ENCODE assay signal across 8 mouse cellular contexts in the genomic region with DNA sequence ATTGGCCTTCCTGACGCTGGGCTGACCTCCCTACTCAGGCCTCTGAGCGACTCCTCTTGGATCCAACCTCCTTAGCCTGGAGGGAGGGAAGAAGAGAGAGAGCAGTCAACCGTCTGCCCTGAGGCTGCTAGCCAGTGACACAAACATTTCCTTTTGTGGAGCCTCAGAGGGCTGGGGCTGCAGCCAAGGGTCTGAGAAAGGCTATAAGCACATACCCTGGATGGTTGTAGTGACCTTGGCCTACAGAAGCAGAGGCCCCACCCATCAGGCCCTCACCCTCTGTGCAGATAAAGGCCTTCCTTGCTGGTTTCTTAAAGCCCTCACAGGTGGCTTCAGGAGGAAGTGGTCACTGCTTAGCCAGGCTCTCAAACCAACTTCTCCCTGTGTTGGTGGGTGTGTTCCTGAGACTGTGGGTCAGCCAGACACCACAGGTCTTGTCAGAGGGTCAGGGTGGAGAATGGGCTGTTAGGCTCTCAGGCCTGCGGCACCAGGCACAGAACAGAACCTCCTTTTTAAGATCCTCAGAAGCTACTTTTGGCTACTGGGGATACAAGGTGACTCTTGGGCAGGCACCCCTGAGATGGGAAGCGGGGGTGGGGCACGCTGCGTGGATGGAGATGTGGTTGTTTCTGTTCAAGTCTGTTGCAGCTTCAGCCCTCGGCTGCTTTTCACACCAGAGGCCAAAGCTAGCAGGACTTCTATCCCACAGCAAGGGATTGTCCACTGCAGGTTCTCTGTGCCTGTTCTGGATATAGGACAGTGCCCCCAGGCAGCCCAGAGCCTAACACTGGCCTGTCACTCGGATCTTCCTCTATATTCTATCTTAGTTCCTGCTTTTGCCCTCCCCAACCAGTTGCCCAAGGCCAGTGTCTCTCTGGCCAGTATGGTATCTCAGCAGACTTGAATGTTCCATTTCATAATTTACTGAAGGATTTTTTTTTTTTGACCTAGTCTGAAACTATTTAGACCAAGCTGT. TPM values are rescaled to one million over a fixed set of nuclear protein-coding genes. Genes with fewer than 3 reads are reported as not detected.
DNase-seq lines count a peak whose midpoint lies in the region; ATAC-seq and TF ChIP-seq lines count a peak whose summit lies in the region.

No protein-coding gene starts in this region.

- no peaks in the 10 kb centered on the region for H3K9me3 ChIP-seq in E14TG2a.4 (ENCODE audit: low read length)
- no peaks in the 10 kb centered on the region for H3K9me3 ChIP-seq in limb, embryonic 14.5 days (ENCODE audit: control insufficient read depth, low read length)
- no peaks in the 10 kb centered on the region for H3K9me3 ChIP-seq in midbrain, embryonic 14.5 days (ENCODE audit: control insufficient read depth, low read length)

- H3K9ac ChIP-seq in limb, embryonic 14.5 days (ENCODE audit: low read depth, low read length, severe bottlenecking), result no peak overlapping the region
- no peak overlapping the region; the same call in 1 of the 2 replicates for H3K9ac ChIP-seq in midbrain, embryonic 14.5 days (replicated peaks; ENCODE audit: low read length)

- ATAC-seq in limb, embryonic 14.5 days (ENCODE audit: low FRiP score, low read depth), result no peak
- ATAC-seq in midbrain, embryonic 14.5 days (ENCODE audit: low FRiP score, low TSS enrichment), result no peak

- peak overlapping the region; percentile 75 for H3K27ac ChIP-seq in limb, embryonic 14.5 days (replicated peaks; ENCODE audit: low read depth, low read length)
- peak overlapping the region; percentile 27; the same call in 1 of the 2 replicates for H3K27ac ChIP-seq in midbrain, embryonic 14.5 days (replicated peaks; ENCODE audit: low read depth, low read length)

- H3K4me1 ChIP-seq in E14TG2a.4 (replicated peaks; ENCODE audit: low read depth, low read length), result peaks cover 89% of the 10 kb centered on the region
- peaks cover 6% of the 10 kb centered on the region for H3K4me1 ChIP-seq in limb, embryonic 14.5 days (ENCODE audit: control insufficient read depth, insufficient read depth, low read length)
- H3K4me1 ChIP-seq in midbrain, embryonic 14.5 days (ENCODE audit: control insufficient read depth, insufficient read depth, low read length), result peaks cover 18% of the 10 kb centered on the region

- no peak for TF ChIP-seq POLR2A in limb, embryonic 14.5 days (IDR thresholded peaks at IDR 0.05; ENCODE audit: borderline replicate concordance, extremely low read depth, insufficient read depth, insufficient read length)

- DNase-seq in NIH3T3 (ENCODE audit: low read depth), result peak; percentile 75
- peak; percentile 50 to 57 for DNase-seq in heart, postnatal 10 days
- no peak for DNase-seq in limb, embryonic 14.5 days (ENCODE audit: low spot score)
- no peak for DNase-seq in midbrain, embryonic 14.5 days
- DNase-seq in cerebellum, adult 8-10 months, result no peak
- DNase-seq in layer of hippocampus, adult 9-10 months (ENCODE audit: low spot score), result no peak
- DNase-seq in left cerebral cortex, postnatal 14 days (ENCODE audit: low spot score in 2 of 2), result no peak

- peak overlapping the region; percentile 49 for H3K4me3 ChIP-seq in E14TG2a.4 (replicated peaks; ENCODE audit: low read length)
- H3K4me3 ChIP-seq in limb, embryonic 14.5 days (replicated peaks; ENCODE audit: low read length), result no peak overlapping the region
- no peak overlapping the region for H3K4me3 ChIP-seq in midbrain, embryonic 14.5 days (replicated peaks; ENCODE audit: low read depth, low read length)

- H3K4me2 ChIP-seq in limb, embryonic 14.5 days (replicated peaks; ENCODE audit: low read depth, low read length, severe bottlenecking), result no peak overlapping the region
- no peak overlapping the region for H3K4me2 ChIP-seq in midbrain, embryonic 14.5 days (ENCODE audit: low read length)

- 69% methylated on average over 9 of the region's 9 CpGs for WGBS in limb, embryonic 14.5 days
- WGBS in midbrain, embryonic 14.5 days, result 73% methylated on average over 9 of the region's 9 CpGs

- H3K36me3 ChIP-seq in E14TG2a.4 (ENCODE audit: insufficient read depth, low read length), result no peaks in the 10 kb centered on the region
- H3K36me3 ChIP-seq in limb, embryonic 14.5 days (ENCODE audit: control insufficient read depth, insufficient read depth, low read length), result no peaks in the 10 kb centered on the region
- no peaks in the 10 kb centered on the region for H3K36me3 ChIP-seq in midbrain, embryonic 14.5 days (ENCODE audit: control insufficient read depth, insufficient read depth, low read length)

- H3K27me3 ChIP-seq in E14TG2a.4 (ENCODE audit: insufficient read depth, low read length), result no peaks in the 10 kb centered on the region
- no peaks in the 10 kb centered on the region for H3K27me3 ChIP-seq in limb, embryonic 14.5 days (ENCODE audit: control insufficient read depth, insufficient read depth, low read length)
- H3K27me3 ChIP-seq in midbrain, embryonic 14.5 days (ENCODE audit: control insufficient read depth, insufficient read depth, low read length), result no peaks in the 10 kb centered on the region

- no peak for TF ChIP-seq CTCF in E14TG2a.4 (conservative IDR thresholded peaks at IDR 0.05; ENCODE audit: low read length)

- intact Hi-C loops in heart, postnatal 10 days (cut with DNase I), result no loop called here
- intact Hi-C loops in left cerebral cortex, postnatal 14 days (cut with DNase I), result no loop called here

RNA-seq across cellular contexts. Expression of a gene that starts 34.1 kb away (rescaled TPM):
- 100 to 1,000 TPM; 535 to 599 TPM for total RNA-seq in heart, postnatal 10 days (2021)
- polyA plus RNA-seq in limb, embryonic 14.5 days (2012; rRNA removed), result 1,648 and 3,055 TPM in 2 replicates
- 2,429 and 2,674 TPM in 2 replicates for polyA plus RNA-seq in limb, embryonic 14.5 days (2014; fragmentation: Nextera tagmentation; extraction: Ambion mirVana)
- 2,168 and 2,208 TPM in 2 replicates for polyA plus RNA-seq in midbrain, embryonic 14.5 days (2014; fragmentation: Nextera tagmentation; extraction: Ambion mirVana)
- total RNA-seq in left cerebral cortex, postnatal 14 days (2021), result 100 to 1,000 TPM; 336 to 423 TPM

Comparison
In these comparisons a context has a peak if more than half of its experiments do, and no peak if none do; other contexts are left out.
1. DNase-seq: peak in NIH3T3 (single experiment) and heart, postnatal 10 days (2 of 2); none in limb, embryonic 14.5 days (single experiment), midbrain, embryonic 14.5 days (single experiment), cerebellum, adult 8-10 months (single experiment), layer of hippocampus, adult 9-10 months (single experiment) and left cerebral cortex, postnatal 14 days (0 of 2).